Mouse (Mus musculus) heart, adult 2 months (tissue): ENCODE data around the gene Pitpnm1.

Source experiments
- CTCF ChIP-seq: fragments of 200-600 bp; IDR thresholded peaks from 2 replicates; pipeline ENCODE4 v1.8.1; 2022; ENCODE audit warnings: antibody characterized with exemption, mild to moderate bottlenecking, moderate library complexity
- POLR2A ChIP-seq: fragments of 200-500 bp; IDR thresholded peaks from 2 replicates; pipeline ENCODE4 v1.6.1; 2011; ENCODE audit warnings: mild to moderate bottlenecking, low read depth, low read length, control low read depth; ENCODE audit not compliant: insufficient read depth

DNA sequence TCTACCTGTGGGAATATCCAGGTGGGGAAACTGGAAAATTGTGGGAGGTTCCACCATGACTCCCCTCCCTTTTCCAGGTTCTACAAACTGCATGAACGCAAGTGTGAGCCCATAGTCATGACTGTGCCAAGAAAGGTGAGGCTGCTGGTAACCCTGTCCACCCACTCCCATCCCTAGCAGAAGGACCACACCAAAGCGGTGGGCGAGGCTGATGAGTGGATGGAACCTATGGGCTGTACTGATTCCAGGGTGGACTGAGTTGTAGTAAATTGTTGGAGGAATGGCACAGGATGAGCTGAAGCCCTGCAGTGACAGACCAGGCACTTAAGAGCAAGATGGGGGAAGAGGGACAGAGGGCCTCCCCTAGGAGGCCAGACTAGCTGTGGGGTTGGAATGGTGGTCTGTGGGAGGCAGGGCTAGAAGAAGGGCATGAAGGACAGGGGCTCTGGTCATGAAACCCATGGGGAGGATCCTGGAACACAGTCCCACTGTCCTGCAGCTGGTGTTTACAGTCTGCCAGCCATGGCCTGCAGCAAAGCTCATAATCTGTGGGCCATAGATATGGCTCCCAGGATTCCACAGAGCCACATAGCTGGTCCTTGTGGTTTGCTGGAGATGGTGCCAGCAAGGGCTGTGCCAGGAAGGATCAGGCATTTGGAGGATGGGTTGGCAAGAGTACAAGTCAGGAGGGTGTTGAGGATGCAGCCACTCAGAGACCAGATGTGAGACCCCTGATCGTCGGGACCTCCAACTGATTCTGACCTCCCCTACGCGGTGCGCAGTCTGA, 52.8 kb downstream of the Pitpnm1 start:
- TF ChIP-seq POLR2A (no peak), CTCF (no peak)
